Mouse (Mus musculus) heart, postnatal 0 days (tissue): Measurements from ENCODE around the gene Olfr1167. TPM values are rescaled to one million over a fixed set of nuclear protein-coding genes. Genes with fewer than 3 reads are reported as not detected.
"Not testable (repeated sequence)": the region's sequence is repeated elsewhere in the genome, so short reads cannot be mapped to it uniquely, and the experiment has no call there.

Experiments used
- ATAC-seq: fragments of 200-750 bp; cut with Nextera tagmentation; 2 replicates; pipeline ENCODE4 v1.8.0; 2017; ENCODE audit warnings: low read depth, moderate number of reproducible peaks, moderate library complexity; ENCODE audit not compliant: insufficient read depth
- DNase-seq: peaks from one replicate; pipeline ENCODE4 v3.0.0-alpha.2; 2016; ENCODE audit warnings: low spot score
- H3K27ac ChIP-seq: fragments of 300-500 bp; sonication (generic); 2 replicates; pipeline ENCODE4 v1.5.1; 2014; ENCODE audit warnings: low read depth, mild to moderate bottlenecking
- H3K27me3 ChIP-seq: fragments of 300-500 bp; sonication (generic); 2 replicates; pipeline ENCODE4 v1.6.1; 2014; ENCODE audit warnings: low read length, mixed read lengths; ENCODE audit not compliant: control insufficient read depth, insufficient read depth
- H3K36me3 ChIP-seq: fragments of 300-500 bp; sonication (generic); replicated peaks from 2 replicates; pipeline ENCODE4 v1.6.1; 2014; ENCODE audit warnings: low read length, mixed read lengths; ENCODE audit not compliant: control insufficient read depth, insufficient read depth
- H3K4me1 ChIP-seq: fragments of 300-500 bp; sonication (generic); 2 replicates; pipeline ENCODE4 v1.6.1; 2014; ENCODE audit warnings: antibody characterized with exemption; ENCODE audit not compliant: control insufficient read depth, insufficient read depth
- H3K4me2 ChIP-seq: fragments of 300-500 bp; sonication (generic); 2 replicates; pipeline ENCODE4 v1.6.1; 2014; ENCODE audit warnings: low read depth, mild to moderate bottlenecking, low read length, moderate library complexity
- H3K4me3 ChIP-seq: fragments of 300-500 bp; sonication (generic); 2 replicates; pipeline ENCODE4 v1.5.1; 2014; ENCODE audit warnings: low read depth, low read length
- H3K9ac ChIP-seq: fragments of 300-500 bp; sonication (generic); replicated peaks from 2 replicates; pipeline ENCODE4 v1.6.1; 2014; ENCODE audit warnings: low read depth, low read length, mixed read lengths
- H3K9me3 ChIP-seq: fragments of 300-500 bp; sonication (generic); replicated peaks from 2 replicates; pipeline ENCODE4 v1.6.1; 2016; ENCODE audit warnings: low read length; ENCODE audit not compliant: control insufficient read depth
- CTCF ChIP-seq: IDR thresholded peaks from 2 replicates; pipeline ENCODE4 v1.5.1; 2016; ENCODE audit warnings: antibody characterized with exemption, control low read depth, low read depth
- EP300 ChIP-seq: IDR thresholded peaks from 2 replicates; pipeline ENCODE4 v1.6.1; 2016; ENCODE audit warnings: antibody characterized with exemption, low read depth
- WGBS: fragments of 180-500 bp; shearing (Covaris S2); extraction: QIAGEN DNeasy Blood & Tissue Kit; methylation state at CpG from one replicate; pipeline ENCODE4 v1.1.7; 2014; 5-methylcytosine and 5-hydroxymethylcytosine counted together
- polyA plus RNA-seq: library from polyadenylated mRNA; unstranded; fragments of >200 nt; fragmentation: Nextera tagmentation; extraction: Ambion mirVana; gene quantifications from 2 replicates; pipeline ENCODE4 v1.2.1, GENCODE M21; 2015
- total RNA-seq: library from RNA; depleted of rRNA; stranded (reverse); fragments of >200 nt; gene quantifications from 2 replicates; pipeline ENCODE4 v1.2.3, GENCODE M21; 2014; ENCODE audit warnings: low replicate concordance; rRNA removed

Gene Olfr1167
- total RNA-seq (not detected in 2 replicates), polyA plus RNA-seq (not detected in 2 replicates)

DNA sequence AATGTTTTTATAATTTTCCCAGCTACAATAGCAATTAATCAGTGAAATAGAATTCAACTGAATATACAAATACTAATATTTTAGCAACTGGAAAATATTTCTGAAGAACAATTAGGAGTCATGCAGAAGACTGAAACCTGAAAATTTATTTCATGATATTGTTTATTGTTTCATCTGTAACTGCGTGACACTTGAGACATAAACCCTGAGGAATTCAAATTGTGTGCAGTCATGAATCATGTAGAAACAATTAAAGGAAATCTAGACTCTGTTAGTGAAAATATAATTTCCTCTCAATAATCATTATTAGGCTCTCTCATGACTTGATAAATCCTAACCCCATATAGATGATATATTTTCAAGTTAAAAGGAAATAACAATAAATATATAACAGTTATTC is at the start of gene Olfr1167:
TSS of gene Olfr1167 (minus strand) at position 101 of the 400 bp plus-strand sequence.
- not testable (repeated sequence) for ATAC-seq, DNase-seq, H3K36me3 ChIP-seq, H3K27ac ChIP-seq, H3K9ac ChIP-seq, H3K4me2 ChIP-seq, H3K27me3 ChIP-seq, H3K4me3 ChIP-seq, H3K9me3 ChIP-seq, H3K4me1 ChIP-seq
- 74% methylated on average over 1 of the region's 1 CpGs for WGBS

DNA sequence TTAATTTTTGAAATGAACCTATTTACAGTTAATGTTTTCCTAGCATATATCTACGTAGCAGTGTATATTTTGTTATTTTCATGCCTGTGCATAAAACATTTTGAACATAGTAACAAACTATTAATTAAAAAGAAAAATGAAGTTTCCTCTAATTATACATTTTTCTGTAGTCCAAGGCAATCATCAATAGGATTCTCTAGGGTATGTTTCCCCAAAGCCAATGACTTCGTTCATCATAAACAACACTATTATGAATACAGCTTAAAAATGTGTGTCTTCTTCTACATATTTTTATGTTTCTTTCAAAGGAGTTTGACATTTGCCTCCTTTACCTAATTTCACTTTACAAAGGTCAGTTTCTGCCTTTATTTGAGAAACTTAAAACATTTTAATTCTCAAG is 26.6 kb upstream of the Olfr1167 start, which contains the start of gene Olfr1168:
TSS of gene Olfr1168 (plus strand) at position 301 of the 400 bp plus-strand sequence.
- no peak for DNase-seq
- Histone ChIP-seq H3K9ac (no peak within 1 kb of the TSS), H3K9me3 (no peaks in the 10 kb centered on the region), H3K4me3 (no peak within 1 kb of the TSS), H3K36me3 (no peaks in the 10 kb centered on the region), H3K27me3 (no peaks in the 10 kb centered on the region), H3K27ac (no peak within 1 kb of the TSS), H3K4me1 (no peaks in the 10 kb centered on the region), H3K4me2 (no peak within 1 kb of the TSS)
- ATAC-seq = no peak
- TF ChIP-seq CTCF (no peak), EP300 (no peak)
- 65% methylated on average over 2 of the region's 2 CpGs for WGBS

DNA sequence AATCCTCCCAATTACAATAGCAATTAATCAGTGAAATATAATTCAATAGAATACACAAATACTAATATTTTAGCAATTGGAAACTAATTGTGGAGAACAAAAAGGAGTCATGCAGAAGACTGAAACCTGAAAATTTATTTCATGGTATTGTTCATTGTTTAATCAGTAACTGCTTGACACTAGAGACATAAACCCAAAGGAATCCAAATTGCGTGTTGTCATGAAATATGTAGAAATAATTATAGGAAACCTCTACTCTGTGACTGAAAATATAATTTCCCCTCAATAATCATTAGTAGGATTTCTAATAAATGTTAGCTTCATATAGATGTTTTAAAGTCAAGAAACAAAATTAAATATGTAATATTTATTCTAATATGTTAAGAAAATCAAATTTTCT is 26.8 kb downstream of the Olfr1167 start, which contains the start of gene Olfr1166:
TSS of gene Olfr1166 (minus strand) at position 101 of the 400 bp plus-strand sequence.
- DNase-seq (no peak), ATAC-seq (no peak)
- Histone ChIP-seq H3K4me2 (no peak within 1 kb of the TSS), H3K27me3 (no peaks in the 10 kb centered on the region), H3K36me3 (no peaks in the 10 kb centered on the region), H3K9ac (no peak within 1 kb of the TSS), H3K4me1 (no peaks in the 10 kb centered on the region), H3K4me3 (no peak within 1 kb of the TSS), H3K9me3 (no peaks in the 10 kb centered on the region), H3K27ac (no peak within 1 kb of the TSS)
- whole genome bisulfite sequencing = 81% methylated on average over 1 of the region's 1 CpGs
- TF ChIP-seq EP300 (no peak), CTCF (no peak)

Other genes starting within 250 kb of the Olfr1167 start
- not detected in 2 replicates for gene Olfr1155, start 210.1 kb downstream of the Olfr1167 start, total RNA-seq
- not detected in 2 replicates for gene Olfr1155, start 210.1 kb downstream of the Olfr1167 start, polyA plus RNA-seq
- not detected in 2 replicates for gene Olfr1156, start 202.1 kb downstream of the Olfr1167 start, total RNA-seq
- gene Olfr1156, start 202.1 kb downstream of the Olfr1167 start, polyA plus RNA-seq = not detected in 2 replicates
- not detected in 2 replicates for gene Olfr1157, start 186.9 kb downstream of the Olfr1167 start, total RNA-seq
- not detected in 2 replicates for gene Olfr1157, start 186.9 kb downstream of the Olfr1167 start, polyA plus RNA-seq
- not detected in 2 replicates for gene Olfr74, start 180.5 kb downstream of the Olfr1167 start, total RNA-seq
- not detected in 2 replicates for gene Olfr74, start 180.5 kb downstream of the Olfr1167 start, polyA plus RNA-seq
- gene Olfr1158, start 165.1 kb downstream of the Olfr1167 start, total RNA-seq = not detected in 2 replicates
- gene Olfr1158, start 165.1 kb downstream of the Olfr1167 start, polyA plus RNA-seq = not detected in 2 replicates
- not detected in 2 replicates for gene Olfr1160, start 146.9 kb downstream of the Olfr1167 start, total RNA-seq
- gene Olfr1160, start 146.9 kb downstream of the Olfr1167 start, polyA plus RNA-seq = not detected in 2 replicates
- gene Olfr1161, start 132.4 kb downstream of the Olfr1167 start, total RNA-seq = not detected in 2 replicates
- not detected in 2 replicates for gene Olfr1161, start 132.4 kb downstream of the Olfr1167 start, polyA plus RNA-seq
- not detected in 2 replicates for gene Olfr73, start 117.5 kb downstream of the Olfr1167 start, total RNA-seq
- gene Olfr73, start 117.5 kb downstream of the Olfr1167 start, polyA plus RNA-seq = not detected in 2 replicates
- gene Olfr1162, start 104.1 kb downstream of the Olfr1167 start, total RNA-seq = not detected in 2 replicates
- gene Olfr1162, start 104.1 kb downstream of the Olfr1167 start, polyA plus RNA-seq = not detected in 2 replicates
- not detected in 2 replicates for gene Olfr1163, start 83.4 kb downstream of the Olfr1167 start, total RNA-seq
- gene Olfr1163, start 83.4 kb downstream of the Olfr1167 start, polyA plus RNA-seq = not detected in 2 replicates
- not detected in 2 replicates for gene Olfr1164, start 61.2 kb downstream of the Olfr1167 start, total RNA-seq
- not detected in 2 replicates for gene Olfr1164, start 61.2 kb downstream of the Olfr1167 start, polyA plus RNA-seq
- not detected in 2 replicates for gene Olfr1166, start 26.9 kb downstream of the Olfr1167 start, total RNA-seq
- not detected in 2 replicates for gene Olfr1166, start 26.9 kb downstream of the Olfr1167 start, polyA plus RNA-seq
- gene Olfr1168, start 26.7 kb upstream of the Olfr1167 start, total RNA-seq = not detected in 2 replicates
- not detected in 2 replicates for gene Olfr1168, start 26.7 kb upstream of the Olfr1167 start, polyA plus RNA-seq
- gene Olfr1170, start 73.1 kb upstream of the Olfr1167 start, total RNA-seq = not detected in 2 replicates
- gene Olfr1170, start 73.1 kb upstream of the Olfr1167 start, polyA plus RNA-seq = not detected in 2 replicates
- not detected in 2 replicates for gene Olfr1173, start 124.7 kb upstream of the Olfr1167 start, total RNA-seq
- not detected in 2 replicates for gene Olfr1173, start 124.7 kb upstream of the Olfr1167 start, polyA plus RNA-seq
- not detected in 2 replicates for gene Olfr1174-ps, start 159.9 kb upstream of the Olfr1167 start, total RNA-seq
- not detected in 2 replicates for gene Olfr1174-ps, start 159.9 kb upstream of the Olfr1167 start, polyA plus RNA-seq
- gene Olfr1175-ps, start 172.0 kb upstream of the Olfr1167 start, total RNA-seq = not detected in 2 replicates
- gene Olfr1175-ps, start 172.0 kb upstream of the Olfr1167 start, polyA plus RNA-seq = not detected in 2 replicates
- not detected in 2 replicates for gene Olfr1176, start 181.5 kb upstream of the Olfr1167 start, total RNA-seq
- gene Olfr1176, start 181.5 kb upstream of the Olfr1167 start, polyA plus RNA-seq = not detected in 2 replicates
- not detected in 2 replicates for gene Olfr1177-ps, start 191.3 kb upstream of the Olfr1167 start, total RNA-seq
- not detected in 2 replicates for gene Olfr1177-ps, start 191.3 kb upstream of the Olfr1167 start, polyA plus RNA-seq
- not detected in 2 replicates for gene Olfr1178, start 231.9 kb upstream of the Olfr1167 start, total RNA-seq
- gene Olfr1178, start 231.9 kb upstream of the Olfr1167 start, polyA plus RNA-seq = not detected in 2 replicates